Mouse (Mus musculus) testis, adult 2 months (tissue): ENCODE measurements at regions not wholly inside any gene's neighbourhood (a gene's known extent, or its start where the extent isn't known, plus 50 kb on each side); places are given as distances from the start of the nearest gene placed in this dataset.

Experiments
- H3K27ac ChIP-seq: fragments of 200-500 bp; 2 replicates; pipeline ENCODE4 v1.5.1; 2012; ENCODE audit warnings: low read depth, low read length; ENCODE audit not compliant: control insufficient read depth, insufficient read depth
- H3K27me3 ChIP-seq: fragments of 200-500 bp; 2 replicates; pipeline ENCODE4 v1.6.1; 2012; ENCODE audit warnings: mild to moderate bottlenecking, low read length, moderate library complexity; ENCODE audit not compliant: control insufficient read depth, insufficient read depth
- H3K36me3 ChIP-seq: fragments of 200-500 bp; 2 replicates; pipeline ENCODE4 v1.6.1; 2012; ENCODE audit warnings: mild to moderate bottlenecking, low read length; ENCODE audit not compliant: control insufficient read depth, insufficient read depth
- H3K4me1 ChIP-seq: fragments of 200-500 bp; 2 replicates; pipeline ENCODE4 v1.6.1; 2012; ENCODE audit warnings: low read length; ENCODE audit not compliant: control insufficient read depth, insufficient read depth
- H3K4me3 ChIP-seq: fragments of 200-500 bp; 2 replicates; pipeline ENCODE4 v1.5.1; 2012; ENCODE audit warnings: low read depth, mild to moderate bottlenecking, low read length, moderate library complexity, mixed read lengths; ENCODE audit not compliant: control insufficient read depth
- CTCF ChIP-seq: fragments of 200-500 bp; IDR thresholded peaks from 2 replicates; pipeline ENCODE4 v1.5.1; 2012; ENCODE audit warnings: low read depth, mild to moderate bottlenecking, inconsistent platforms, low read length, moderate library complexity; ENCODE audit not compliant: control insufficient read depth, insufficient read depth, insufficient replicate concordance
- POLR2A ChIP-seq: fragments of 200-500 bp; IDR thresholded peaks from 2 replicates; pipeline ENCODE4 v1.6.1; 2012; ENCODE audit warnings: low read depth, mild to moderate bottlenecking, inconsistent platforms, low read length, moderate library complexity; ENCODE audit not compliant: control insufficient read depth

GRCm38 (mm10) chr11:79747801-79748200, 156.8 kb downstream of the Rab11fip4 start:
- Histone ChIP-seq H3K27me3 (no peaks in the 10 kb centered on the region), H3K4me1 (peaks cover 12% of the 10 kb centered on the region)

More at GRCm38 (mm10) chr11:79747801-79748200, 156.8 kb downstream of the Rab11fip4 start:
- no peak for TF ChIP-seq CTCF
- TF ChIP-seq POLR2A: no peak
- no peak overlapping the region for H3K27ac ChIP-seq
- H3K36me3 ChIP-seq: no peaks in the 10 kb centered on the region
- no peak overlapping the region; the same call in 1 of the 2 replicates for H3K4me3 ChIP-seq
